Mouse (Mus musculus): Measurements from ENCODE around the gene Klhl35.

The Klhl35 gene

GRCm38 (mm10) chr7:99465811-99466210 is at the start of gene Klhl35:
TSS of gene Klhl35 (plus strand) at chr7:99466004.
- DNase-seq = no peak

GRCm38 (mm10) chr7:99419311-99419710 is 46.5 kb upstream of the Klhl35 start:
- no peak for DNase-seq

- no peak for DNase-seq
These were observed 44.8 kb upstream of the Klhl35 start for GRCm38 (mm10) chr7:99421006-99421405.

GRCm38 (mm10) chr7:99424538-99425155 is 41.2 kb upstream of the Klhl35 start:
- no peak for DNase-seq

- DNase-seq = no peak
These were observed 40.1 kb upstream of the Klhl35 start for GRCm38 (mm10) chr7:99425706-99426105.

- DNase-seq = no peak
These were observed 38.8 kb upstream of the Klhl35 start for GRCm38 (mm10) chr7:99427031-99427430.

GRCm38 (mm10) chr7:99427987-99428386 is 37.8 kb upstream of the Klhl35 start:
- DNase-seq = no peak

- no peak for DNase-seq
These were observed 37.0 kb upstream of the Klhl35 start for GRCm38 (mm10) chr7:99428836-99429235.

GRCm38 (mm10) chr7:99429786-99430185 is 36.0 kb upstream of the Klhl35 start:
- no peak for DNase-seq

- DNase-seq = no peak
These were observed 35.6 kb upstream of the Klhl35 start for GRCm38 (mm10) chr7:99430246-99430645.

- no peak for DNase-seq
These were observed 33.6 kb upstream of the Klhl35 start for GRCm38 (mm10) chr7:99432248-99432647.

- no peak for DNase-seq
These were observed 32.9 kb upstream of the Klhl35 start for GRCm38 (mm10) chr7:99432863-99433262.

GRCm38 (mm10) chr7:99434672-99435250 is 31.0 kb upstream of the Klhl35 start:
- DNase-seq = no peak

GRCm38 (mm10) chr7:99436530-99436929 is 29.3 kb upstream of the Klhl35 start:
- no peak for DNase-seq

GRCm38 (mm10) chr7:99438881-99439280 is 26.9 kb upstream of the Klhl35 start:
- no peak for DNase-seq

GRCm38 (mm10) chr7:99441534-99442072 is 24.2 kb upstream of the Klhl35 start:
- no peak for DNase-seq

GRCm38 (mm10) chr7:99443164-99443563 is 22.6 kb upstream of the Klhl35 start:
- DNase-seq = no peak

- DNase-seq = no peak
These were observed 21.8 kb upstream of the Klhl35 start for GRCm38 (mm10) chr7:99444012-99444411.

GRCm38 (mm10) chr7:99445833-99446232 is 20.0 kb upstream of the Klhl35 start:
- DNase-seq = no peak

- no peak for DNase-seq
These were observed 18.5 kb upstream of the Klhl35 start for GRCm38 (mm10) chr7:99447323-99447722.

GRCm38 (mm10) chr7:99448619-99449018 is 17.2 kb upstream of the Klhl35 start:
- no peak for DNase-seq

- no peak for DNase-seq
These were observed 16.7 kb upstream of the Klhl35 start for GRCm38 (mm10) chr7:99449063-99449462.

- no peak for DNase-seq
These were observed 16.1 kb upstream of the Klhl35 start for GRCm38 (mm10) chr7:99449751-99450150.

GRCm38 (mm10) chr7:99450703-99451102 is 15.1 kb upstream of the Klhl35 start:
- peak; percentile 78 for DNase-seq

GRCm38 (mm10) chr7:99452859-99453258 is 12.9 kb upstream of the Klhl35 start:
- no peak for DNase-seq
